Mouse (Mus musculus): Measurements from ENCODE around the gene Notch2. TPM values are rescaled to one million over a fixed set of nuclear protein-coding genes. Genes with fewer than 3 reads are reported as not detected.
"Not testable (repeated sequence)": the region's sequence is repeated elsewhere in the genome, so short reads cannot be mapped to it uniquely, and the experiment has no call there.

The Notch2 gene
- total RNA-seq, 2 experiments from 2014 or later = 11.0 to 16.3 TPM

- no peak for ATAC-seq (replicated peaks; ENCODE audit: low FRiP score, poor library complexity, severe bottlenecking)
Measured at GRCm38 (mm10) chr3:98119338-98119737, 106.0 kb downstream of the Notch2 start.

GRCm38 (mm10) chr3:98120884-98121283 is 107.6 kb downstream of the Notch2 start:
- ATAC-seq (replicated peaks; ENCODE audit: low FRiP score, poor library complexity, severe bottlenecking) = no peak

GRCm38 (mm10) chr3:98127775-98128174 is 114.4 kb downstream of the Notch2 start:
- ATAC-seq (replicated peaks; ENCODE audit: low FRiP score, poor library complexity, severe bottlenecking) = no peak

GRCm38 (mm10) chr3:98128716-98129115 is 115.4 kb downstream of the Notch2 start:
- no peak for ATAC-seq (replicated peaks; ENCODE audit: low FRiP score, poor library complexity, severe bottlenecking)

- not testable (repeated sequence) for ATAC-seq (replicated peaks; ENCODE audit: low FRiP score, poor library complexity, severe bottlenecking)
Measured at GRCm38 (mm10) chr3:98132140-98132539, 118.8 kb downstream of the Notch2 start.

GRCm38 (mm10) chr3:98132636-98133035 is 119.3 kb downstream of the Notch2 start:
- ATAC-seq (replicated peaks; ENCODE audit: low FRiP score, poor library complexity, severe bottlenecking) = no peak

GRCm38 (mm10) chr3:98141456-98141855 is 128.1 kb downstream of the Notch2 start:
- ATAC-seq (replicated peaks; ENCODE audit: low FRiP score, poor library complexity, severe bottlenecking) = no peak

- no peak for ATAC-seq (replicated peaks; ENCODE audit: low FRiP score, poor library complexity, severe bottlenecking)
Measured at GRCm38 (mm10) chr3:98142862-98143261, 129.5 kb downstream of the Notch2 start.

- no peak for ATAC-seq (replicated peaks; ENCODE audit: low FRiP score, poor library complexity, severe bottlenecking)
Measured at GRCm38 (mm10) chr3:98145204-98145603, 131.9 kb downstream of the Notch2 start.

GRCm38 (mm10) chr3:98146471-98147410 is 133.4 kb downstream of the Notch2 start:
- no peak for ATAC-seq (replicated peaks; ENCODE audit: low FRiP score, poor library complexity, severe bottlenecking)

GRCm38 (mm10) chr3:98147706-98148105 is 134.4 kb downstream of the Notch2 start:
- ATAC-seq (replicated peaks; ENCODE audit: low FRiP score, poor library complexity, severe bottlenecking) = no peak

- ATAC-seq (replicated peaks; ENCODE audit: low FRiP score, poor library complexity, severe bottlenecking) = no peak
Measured at GRCm38 (mm10) chr3:98149881-98150280, 136.6 kb downstream of the Notch2 start.

- no peak for ATAC-seq (replicated peaks; ENCODE audit: low FRiP score, poor library complexity, severe bottlenecking)
Measured at GRCm38 (mm10) chr3:98151016-98151415, 137.7 kb downstream of the Notch2 start.

- ATAC-seq (replicated peaks; ENCODE audit: low FRiP score, poor library complexity, severe bottlenecking) = no peak
Measured at GRCm38 (mm10) chr3:98153460-98153859, 140.1 kb downstream of the Notch2 start.

- no peak for ATAC-seq (replicated peaks; ENCODE audit: low FRiP score, poor library complexity, severe bottlenecking)
Measured at GRCm38 (mm10) chr3:98156158-98156557, 142.8 kb downstream of the Notch2 start.

GRCm38 (mm10) chr3:98157073-98157472 is 143.7 kb downstream of the Notch2 start:
- ATAC-seq (replicated peaks; ENCODE audit: low FRiP score, poor library complexity, severe bottlenecking) = no peak

GRCm38 (mm10) chr3:98157585-98157984 is 144.3 kb downstream of the Notch2 start:
- ATAC-seq (replicated peaks; ENCODE audit: low FRiP score, poor library complexity, severe bottlenecking) = no peak

- no peak for ATAC-seq (replicated peaks; ENCODE audit: low FRiP score, poor library complexity, severe bottlenecking)
Measured at GRCm38 (mm10) chr3:98158646-98159045, 145.3 kb downstream of the Notch2 start.

GRCm38 (mm10) chr3:98159289-98159688 is 146.0 kb downstream of the Notch2 start:
- ATAC-seq (replicated peaks; ENCODE audit: low FRiP score, poor library complexity, severe bottlenecking) = no peak

- ATAC-seq (replicated peaks; ENCODE audit: low FRiP score, poor library complexity, severe bottlenecking) = no peak
Measured at GRCm38 (mm10) chr3:98160330-98160729, 147.0 kb downstream of the Notch2 start, which contains the start of gene Adam30. TSS of gene Adam30 (plus strand) at chr3:98160630.

GRCm38 (mm10) chr3:98178340-98178739 is 165.0 kb downstream of the Notch2 start:
- no peak for ATAC-seq (replicated peaks; ENCODE audit: low FRiP score, poor library complexity, severe bottlenecking)

All from erythroid progenitor cell, adult 5-6 weeks (primary cell).